Mouse (Mus musculus): ENCODE measurements around the gene Rhebl1. TPM values are rescaled to one million over a fixed set of nuclear protein-coding genes. Genes with fewer than 3 reads are reported as not detected.

Gene Rhebl1
- total and polyA plus RNA-seq, 2 experiments from 2014 or later = 10.2 to 25.7 TPM

- 83% methylated on average over 9 of the region's 9 CpGs for WGBS
Observed at GRCm38 (mm10) chr15:98859319-98860043, 34.9 kb downstream of the Rhebl1 start.

GRCm38 (mm10) chr15:98854214-98854613 lies 40.1 kb downstream of the Rhebl1 start:
- Histone ChIP-seq H3K9me3 (ENCODE audit: low read length) (no peaks in the 10 kb centered on the region), H3K4me1 (ENCODE audit: insufficient read depth, low read length) (no peaks in the 10 kb centered on the region), H3K9ac (replicated peaks; ENCODE audit: low read length) (no peak overlapping the region), H3K4me2 (ENCODE audit: low read depth, low read length) (no peak overlapping the region), H3K27me3 (ENCODE audit: insufficient read depth, low read length) (no peaks in the 10 kb centered on the region), H3K4me3 (ENCODE audit: low read length) (no peak overlapping the region), H3K27ac (no peak overlapping the region), H3K36me3 (ENCODE audit: insufficient read depth, low read length) (peaks cover 94% of the 10 kb centered on the region)
- whole genome bisulfite sequencing = 92% methylated on average over 16 of the region's 16 CpGs
- DNase-seq (ENCODE audit: low spot score) (no peak), ATAC-seq (no peak)
- no peak for TF ChIP-seq CTCF (IDR thresholded peaks at IDR 0.05; ENCODE audit: low read depth)

More at GRCm38 (mm10) chr15:98859319-98860043, 34.9 kb downstream of the Rhebl1 start:
- Histone ChIP-seq H3K36me3 (ENCODE audit: insufficient read depth, low read length) (peaks cover 91% of the 10 kb centered on the region), H3K4me1 (ENCODE audit: insufficient read depth, low read length) (no peaks in the 10 kb centered on the region), H3K4me3 (ENCODE audit: low read length) (no peak overlapping the region), H3K27me3 (ENCODE audit: insufficient read depth, low read length) (no peaks in the 10 kb centered on the region), H3K27ac (no peak overlapping the region), H3K9ac (replicated peaks; ENCODE audit: low read length) (no peak overlapping the region), H3K9me3 (ENCODE audit: low read length) (no peaks in the 10 kb centered on the region), H3K4me2 (ENCODE audit: low read depth, low read length) (no peak overlapping the region)
- ATAC-seq (no peak), DNase-seq (ENCODE audit: low spot score) (no peak)
- no peak for TF ChIP-seq CTCF (IDR thresholded peaks at IDR 0.05; ENCODE audit: low read depth)

GRCm38 (mm10) chr15:98853161-98853937 lies 41.0 kb downstream of the Rhebl1 start:
- no peak overlapping the region for H3K4me3 ChIP-seq (ENCODE audit: low read length)
- H3K4me2 ChIP-seq (ENCODE audit: low read depth, low read length) = no peak overlapping the region
- peaks cover 98% of the 10 kb centered on the region for H3K36me3 ChIP-seq (ENCODE audit: insufficient read depth, low read length)
- no peak overlapping the region for H3K9ac ChIP-seq (replicated peaks; ENCODE audit: low read length)
- TF ChIP-seq CTCF (IDR thresholded peaks at IDR 0.05; ENCODE audit: low read depth) = no peak
- H3K27me3 ChIP-seq (ENCODE audit: insufficient read depth, low read length) = no peaks in the 10 kb centered on the region
- DNase-seq (ENCODE audit: low spot score) (no peak), ATAC-seq (0 out of 2 replicates have a peak, but pooled peaks have one; percentile 23)
- H3K4me1 ChIP-seq (ENCODE audit: insufficient read depth, low read length) = no peaks in the 10 kb centered on the region
- H3K9me3 ChIP-seq (ENCODE audit: low read length) = no peaks in the 10 kb centered on the region
- WGBS = 91% methylated on average over 28 of the region's 28 CpGs
- H3K27ac ChIP-seq = no peak overlapping the region

GRCm38 (mm10) chr15:98852733-98853132 lies 41.6 kb downstream of the Rhebl1 start:
- Histone ChIP-seq H3K4me3 (ENCODE audit: low read length) (no peak overlapping the region), H3K9ac (replicated peaks; ENCODE audit: low read length) (no peak overlapping the region), H3K4me2 (ENCODE audit: low read depth, low read length) (no peak overlapping the region), H3K27me3 (ENCODE audit: insufficient read depth, low read length) (no peaks in the 10 kb centered on the region), H3K27ac (no peak overlapping the region), H3K9me3 (ENCODE audit: low read length) (no peaks in the 10 kb centered on the region), H3K4me1 (ENCODE audit: insufficient read depth, low read length) (no peaks in the 10 kb centered on the region), H3K36me3 (ENCODE audit: insufficient read depth, low read length) (peaks cover 93% of the 10 kb centered on the region)
- no peak for ATAC-seq
- DNase-seq (ENCODE audit: low spot score) = no peak
- WGBS = 94% methylated on average over 9 of the region's 9 CpGs
- TF ChIP-seq CTCF (IDR thresholded peaks at IDR 0.05; ENCODE audit: low read depth) = no peak

- Histone ChIP-seq H3K9me3 (ENCODE audit: low read length) (no peaks in the 10 kb centered on the region), H3K4me2 (ENCODE audit: low read depth, low read length) (no peak overlapping the region), H3K4me3 (ENCODE audit: low read length) (no peak overlapping the region), H3K27ac (no peak overlapping the region), H3K36me3 (ENCODE audit: insufficient read depth, low read length) (peaks cover 93% of the 10 kb centered on the region), H3K4me1 (ENCODE audit: insufficient read depth, low read length) (no peaks in the 10 kb centered on the region), H3K9ac (replicated peaks; ENCODE audit: low read length) (no peak overlapping the region), H3K27me3 (ENCODE audit: insufficient read depth, low read length) (no peaks in the 10 kb centered on the region)
- ATAC-seq (no peak), DNase-seq (ENCODE audit: low spot score) (no peak)
- WGBS = 96% methylated on average over 9 of the region's 9 CpGs
- no peak for TF ChIP-seq CTCF (IDR thresholded peaks at IDR 0.05; ENCODE audit: low read depth)
Observed at GRCm38 (mm10) chr15:98852071-98852470, 42.3 kb downstream of the Rhebl1 start.

- peaks cover 93% of the 10 kb centered on the region for H3K36me3 ChIP-seq (ENCODE audit: insufficient read depth, low read length)
- no peak overlapping the region for H3K4me2 ChIP-seq (ENCODE audit: low read depth, low read length)
- TF ChIP-seq CTCF (IDR thresholded peaks at IDR 0.05; ENCODE audit: low read depth) = no peak
- H3K9me3 ChIP-seq (ENCODE audit: low read length) = no peaks in the 10 kb centered on the region
- 89% methylated on average over 21 of the region's 21 CpGs for WGBS
- no peak for ATAC-seq
- H3K4me3 ChIP-seq (ENCODE audit: low read length) = no peak overlapping the region
- no peaks in the 10 kb centered on the region for H3K27me3 ChIP-seq (ENCODE audit: insufficient read depth, low read length)
- H3K9ac ChIP-seq (replicated peaks; ENCODE audit: low read length) = no peak overlapping the region
- no peak for DNase-seq (ENCODE audit: low spot score)
- no peaks in the 10 kb centered on the region for H3K4me1 ChIP-seq (ENCODE audit: insufficient read depth, low read length)
- no peak overlapping the region for H3K27ac ChIP-seq
Observed at GRCm38 (mm10) chr15:98851229-98851818, 43.0 kb downstream of the Rhebl1 start.
